Mouse (Mus musculus): ENCODE data around the gene Rnf213. TPM values are rescaled to one million over a fixed set of nuclear protein-coding genes. Genes with fewer than 3 reads are reported as not detected.
A peak's percentile ranks its signal among the peaks of the same experiment; 100 is the strongest.

The Rnf213 gene
- polyA plus RNA-seq, 1 experiment from 2014 or later, result 10.0 TPM

DNA sequence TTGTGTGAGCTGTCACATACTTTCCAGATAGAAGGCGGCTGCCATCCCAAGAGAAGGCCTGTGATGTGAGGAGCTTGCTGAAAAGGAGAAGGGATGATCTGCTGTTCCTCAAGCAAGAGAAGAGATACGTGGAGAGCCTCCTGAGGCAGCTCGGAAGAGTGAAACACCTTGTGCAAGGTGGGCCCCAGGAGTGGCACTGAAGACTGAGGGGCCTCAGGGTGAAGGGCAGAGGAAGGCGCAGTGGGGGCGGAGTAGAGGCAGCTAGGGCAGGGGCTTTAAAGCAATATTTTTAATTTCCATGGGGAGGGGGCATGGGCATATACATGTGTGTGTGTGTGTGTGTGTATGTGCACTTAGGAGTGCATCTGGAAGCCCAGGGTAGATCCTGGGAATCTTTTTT, 35.1 kb downstream of the Rnf213 start:
- no peak overlapping the region for H3K4me3 ChIP-seq (replicated peaks; ENCODE audit: low read depth, low read length)
- peaks cover 64% of the 10 kb centered on the region for H3K36me3 ChIP-seq (ENCODE audit: insufficient read depth, low read length)
- H3K4me1 ChIP-seq (replicated peaks; ENCODE audit: insufficient read depth, low read length), result no peaks in the 10 kb centered on the region; the same call in 1 of the 2 replicates
- H3K4me2 ChIP-seq (ENCODE audit: low read length), result no peak overlapping the region; the same call in 1 of the 2 replicates
- ATAC-seq (replicated peaks; ENCODE audit: low FRiP score, low read depth) (no peak), DNase-seq (ENCODE audit: low spot score) (no peak)
- H3K27me3 ChIP-seq (ENCODE audit: insufficient read depth, low read length), result no peaks in the 10 kb centered on the region
- WGBS, result 82% methylated on average over 5 of the region's 5 CpGs
- H3K9ac ChIP-seq (ENCODE audit: low read depth, low read length), result no peak overlapping the region
- no peaks in the 10 kb centered on the region for H3K9me3 ChIP-seq (replicated peaks; ENCODE audit: low read length)
- TF ChIP-seq CTCF (IDR thresholded peaks at IDR 0.05; ENCODE audit: low read depth), result no peak
- no peak overlapping the region for H3K27ac ChIP-seq

DNA sequence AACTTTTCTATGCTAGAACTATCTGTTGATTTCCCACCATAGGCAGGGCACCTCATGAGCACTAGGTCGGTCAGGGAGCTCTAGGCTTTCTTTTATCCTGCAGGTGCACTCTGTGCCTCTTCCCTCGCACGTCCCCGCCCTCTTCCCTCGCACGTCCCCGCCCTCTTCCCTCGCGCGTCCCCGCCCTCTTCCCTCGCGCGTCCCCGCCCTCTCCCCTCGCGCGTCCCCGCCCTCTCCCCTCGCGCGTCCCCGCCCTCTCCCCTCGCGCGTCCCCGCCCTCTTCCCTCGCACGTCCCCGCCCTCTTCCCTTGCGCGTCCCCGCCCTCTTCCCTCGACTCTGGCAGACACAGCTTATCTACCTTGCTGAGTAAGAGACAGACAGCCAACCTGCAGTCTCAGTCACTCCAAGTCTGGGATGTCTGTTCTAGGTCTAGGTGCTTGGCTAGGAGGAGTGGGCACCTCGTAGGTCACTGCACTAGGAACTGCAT, 35.8 kb downstream of the Rnf213 start:
- H3K9ac ChIP-seq (ENCODE audit: low read depth, low read length), result no peak overlapping the region

DNA sequence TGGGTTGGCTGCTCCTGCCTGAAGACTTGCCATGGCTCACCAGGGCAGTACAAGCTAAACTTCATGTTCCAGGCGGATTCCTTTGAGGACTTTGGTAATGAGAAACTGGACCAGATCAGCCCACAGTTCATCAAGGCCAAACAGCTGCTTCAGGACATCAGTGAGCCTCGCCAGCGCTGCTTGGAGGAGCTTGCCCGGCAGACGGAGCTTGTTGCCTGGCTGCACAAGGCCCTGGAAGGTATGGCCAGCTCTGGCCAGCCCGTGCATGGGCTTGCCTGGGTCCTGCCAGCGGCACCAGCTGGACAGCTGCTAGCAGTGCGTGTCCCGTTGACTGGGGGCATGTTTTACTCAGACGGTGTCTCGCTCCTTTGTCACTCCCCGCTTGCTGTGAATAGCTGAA, 38.6 kb downstream of the Rnf213 start:
- no peak for DNase-seq (ENCODE audit: low spot score)
- Histone ChIP-seq H3K27me3 (ENCODE audit: insufficient read depth, low read length) (no peaks in the 10 kb centered on the region), H3K4me3 (replicated peaks; ENCODE audit: low read depth, low read length) (no peak overlapping the region), H3K27ac (no peak overlapping the region), H3K4me1 (replicated peaks; ENCODE audit: insufficient read depth, low read length) (no peaks in the 10 kb centered on the region; the same call in 1 of the 2 replicates), H3K36me3 (ENCODE audit: insufficient read depth, low read length) (peaks cover 59% of the 10 kb centered on the region), H3K9me3 (replicated peaks; ENCODE audit: low read length) (no peaks in the 10 kb centered on the region), H3K9ac (ENCODE audit: low read depth, low read length) (no peak overlapping the region), H3K4me2 (ENCODE audit: low read length) (no peak overlapping the region)
- TF ChIP-seq CTCF (IDR thresholded peaks at IDR 0.05; ENCODE audit: low read depth), result no peak
- 88% methylated on average over 12 of the region's 12 CpGs for WGBS
- ATAC-seq (replicated peaks; ENCODE audit: low FRiP score, low read depth), result no peak

More for the DNA sequence above, 35.8 kb downstream of the Rnf213 start:
- DNase-seq (ENCODE audit: low spot score) (peak; percentile 75), ATAC-seq (replicated peaks; ENCODE audit: low FRiP score, low read depth) (peak; percentile 80)
- WGBS, result under 1% methylated on average over 29 of the region's 35 CpGs
- Histone ChIP-seq H3K27ac (no peak overlapping the region), H3K36me3 (ENCODE audit: insufficient read depth, low read length) (peaks cover 65% of the 10 kb centered on the region), H3K4me1 (replicated peaks; ENCODE audit: insufficient read depth, low read length) (no peaks in the 10 kb centered on the region; the same call in 1 of the 2 replicates), H3K9me3 (replicated peaks; ENCODE audit: low read length) (no peaks in the 10 kb centered on the region), H3K27me3 (ENCODE audit: insufficient read depth, low read length) (no peaks in the 10 kb centered on the region), H3K4me3 (replicated peaks; ENCODE audit: low read depth, low read length) (no peak overlapping the region), H3K4me2 (ENCODE audit: low read length) (peak overlapping the region; percentile 43)
- TF ChIP-seq CTCF (IDR thresholded peaks at IDR 0.05; ENCODE audit: low read depth), result no peak

DNA sequence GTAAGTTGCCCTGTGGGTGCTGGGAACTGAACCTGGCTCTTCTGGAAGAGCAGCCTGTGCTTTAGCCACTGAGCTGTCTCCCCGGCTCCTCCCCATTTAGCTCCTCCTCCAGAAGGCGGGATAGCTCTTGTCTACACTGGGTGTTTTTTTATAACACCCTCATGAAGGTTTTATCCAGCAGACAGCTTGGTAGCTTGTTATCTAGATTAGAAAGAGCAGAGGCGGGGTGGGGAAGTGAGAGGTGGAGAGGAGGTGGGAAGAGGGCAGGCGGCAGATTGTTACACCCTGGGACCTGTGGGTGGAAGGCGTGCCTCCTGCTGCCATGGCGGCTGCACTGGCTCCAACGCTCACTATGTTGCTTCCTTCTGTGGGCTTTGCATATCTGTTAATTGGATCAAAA, 39.8 kb downstream of the Rnf213 start:
- Histone ChIP-seq H3K9me3 (replicated peaks; ENCODE audit: low read length) (no peaks in the 10 kb centered on the region), H3K36me3 (ENCODE audit: insufficient read depth, low read length) (peaks cover 60% of the 10 kb centered on the region), H3K27ac (no peak overlapping the region), H3K27me3 (ENCODE audit: insufficient read depth, low read length) (no peaks in the 10 kb centered on the region), H3K4me3 (replicated peaks; ENCODE audit: low read depth, low read length) (no peak overlapping the region), H3K9ac (ENCODE audit: low read depth, low read length) (no peak overlapping the region), H3K4me2 (ENCODE audit: low read length) (no peak overlapping the region), H3K4me1 (replicated peaks; ENCODE audit: insufficient read depth, low read length) (no peaks in the 10 kb centered on the region; the same call in 1 of the 2 replicates)
- ATAC-seq (replicated peaks; ENCODE audit: low FRiP score, low read depth) (no peak), DNase-seq (ENCODE audit: low spot score) (no peak)
- 86% methylated on average over 7 of the region's 7 CpGs for WGBS
- TF ChIP-seq CTCF (IDR thresholded peaks at IDR 0.05; ENCODE audit: low read depth), result no peak

DNA sequence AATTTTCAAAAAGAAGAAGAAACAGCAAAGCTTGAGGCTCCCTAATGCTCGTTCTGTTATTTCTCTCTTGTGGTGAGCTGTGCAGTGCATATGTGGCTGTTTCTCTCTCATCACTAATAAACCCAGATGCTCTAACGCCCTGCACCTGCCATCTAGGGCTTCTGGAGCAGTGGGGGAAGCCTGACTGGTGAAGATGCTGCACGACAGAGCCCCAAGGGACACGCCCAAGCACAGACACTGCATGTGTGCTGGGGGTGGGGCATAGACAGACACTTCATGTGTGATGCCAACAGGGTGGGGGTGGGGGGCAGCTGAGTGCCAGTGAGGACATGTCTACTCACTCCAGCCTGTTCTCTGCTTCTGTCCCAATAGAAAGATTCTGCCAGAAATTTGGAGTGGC, 41.4 kb downstream of the Rnf213 start:
- WGBS, result 81% methylated on average over 4 of the region's 4 CpGs
- no peak overlapping the region for H3K4me2 ChIP-seq (ENCODE audit: low read length)
- no peak for TF ChIP-seq CTCF (IDR thresholded peaks at IDR 0.05; ENCODE audit: low read depth)
- DNase-seq (ENCODE audit: low spot score), result no peak
- no peak overlapping the region for H3K4me3 ChIP-seq (replicated peaks; ENCODE audit: low read depth, low read length)
- H3K27ac ChIP-seq, result no peak overlapping the region
- no peak for ATAC-seq (replicated peaks; ENCODE audit: low FRiP score, low read depth)
- no peaks in the 10 kb centered on the region for H3K4me1 ChIP-seq (replicated peaks; ENCODE audit: insufficient read depth, low read length)
- H3K9ac ChIP-seq (ENCODE audit: low read depth, low read length), result no peak overlapping the region
- no peaks in the 10 kb centered on the region for H3K27me3 ChIP-seq (ENCODE audit: insufficient read depth, low read length)
- H3K9me3 ChIP-seq (replicated peaks; ENCODE audit: low read length), result no peaks in the 10 kb centered on the region
- H3K36me3 ChIP-seq (ENCODE audit: insufficient read depth, low read length), result peaks cover 64% of the 10 kb centered on the region

DNA sequence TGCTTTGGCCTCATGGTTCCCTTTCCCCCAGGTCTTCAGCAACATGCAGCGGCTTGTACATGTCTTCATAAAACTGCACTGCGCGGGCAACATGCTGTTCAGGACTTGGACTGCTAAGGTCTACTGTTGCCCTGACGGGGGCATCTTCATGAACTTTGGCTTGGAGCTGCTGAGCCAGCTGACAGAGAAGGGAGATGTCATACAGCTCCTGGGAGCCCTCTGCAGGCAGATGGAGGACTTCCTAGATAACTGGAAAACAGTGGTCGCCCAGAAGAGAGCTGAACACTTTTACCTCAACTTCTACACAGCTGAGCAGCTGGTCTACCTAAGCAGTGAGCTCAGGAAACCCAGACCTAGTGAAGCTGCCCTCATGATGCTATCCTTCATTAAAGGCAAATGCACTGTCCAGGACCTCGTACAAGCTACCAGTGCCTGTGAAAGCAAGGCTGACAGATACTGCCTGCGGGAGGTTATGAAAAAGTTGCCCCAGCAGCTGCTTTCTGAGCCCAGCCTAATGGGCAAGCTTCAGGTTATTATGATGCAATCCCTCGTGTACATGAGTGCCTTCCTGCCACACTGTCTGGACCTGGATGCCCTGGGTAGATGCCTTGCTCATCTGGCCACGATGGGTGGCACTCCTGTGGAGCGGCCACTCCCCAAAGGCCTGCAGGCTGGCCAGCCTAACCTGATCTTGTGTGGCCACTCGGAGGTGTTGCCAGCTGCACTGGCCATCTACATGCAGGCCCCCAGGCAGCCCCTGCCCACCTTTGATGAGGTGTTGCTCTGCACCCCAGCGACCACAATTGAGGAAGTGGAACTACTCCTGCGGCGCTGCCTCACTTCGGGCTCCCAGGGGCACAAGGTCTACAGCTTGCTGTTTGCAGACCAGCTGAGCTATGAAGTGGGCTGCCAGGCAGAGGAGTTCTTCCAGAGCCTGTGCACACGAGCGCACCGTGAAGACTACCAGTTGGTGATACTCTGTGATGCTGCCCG, 43.3 kb downstream of the Rnf213 start:
- WGBS, result 82% methylated on average over 19 of the region's 19 CpGs
- peaks cover 67% of the 10 kb centered on the region for H3K36me3 ChIP-seq (ENCODE audit: insufficient read depth, low read length)
- no peaks in the 10 kb centered on the region for H3K4me1 ChIP-seq (replicated peaks; ENCODE audit: insufficient read depth, low read length)
- no peaks in the 10 kb centered on the region for H3K27me3 ChIP-seq (ENCODE audit: insufficient read depth, low read length)
- ATAC-seq (replicated peaks; ENCODE audit: low FRiP score, low read depth), result no peak
- no peak overlapping the region for H3K27ac ChIP-seq
- peak; percentile 22 for DNase-seq (ENCODE audit: low spot score)
- no peak overlapping the region for H3K4me3 ChIP-seq (replicated peaks; ENCODE audit: low read depth, low read length)
- H3K4me2 ChIP-seq (ENCODE audit: low read length), result no peak overlapping the region
- no peaks in the 10 kb centered on the region for H3K9me3 ChIP-seq (replicated peaks; ENCODE audit: low read length)
- H3K9ac ChIP-seq (ENCODE audit: low read depth, low read length), result no peak overlapping the region
- TF ChIP-seq CTCF (IDR thresholded peaks at IDR 0.05; ENCODE audit: low read depth), result peak; percentile 51

Data from kidney, postnatal 0 days (tissue).